Mouse (Mus musculus) cerebellum, postnatal 10 days (tissue): ENCODE data around the gene Gm20696.

Source experiments
- DNase-seq, 2 experiments: peaks; one replicate each; pipeline ENCODE4 v3.0.0; 2021; ENCODE audit warnings: mixed read lengths in 2 of 2

Gene Gm20696

DNA sequence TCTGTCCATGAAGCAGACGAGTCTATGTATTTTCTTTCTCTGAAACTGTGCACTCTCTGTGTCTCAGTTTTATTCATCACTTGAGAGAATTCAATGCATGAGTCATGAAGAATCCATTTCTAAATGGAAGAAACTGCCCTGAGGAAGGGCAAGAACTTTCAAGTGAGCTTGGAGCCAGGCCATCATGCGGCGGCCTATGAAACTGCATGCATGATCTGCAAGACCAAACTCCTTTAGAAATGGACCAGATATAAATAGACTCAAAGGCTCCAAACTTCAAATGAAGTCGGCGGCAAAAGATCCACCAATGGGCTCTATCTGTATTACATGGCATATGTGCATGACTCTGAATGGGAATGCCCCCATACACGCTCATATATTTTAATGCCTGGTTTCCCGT lies 321.6 kb downstream of the Gm20696 start:
- DNase-seq: no peak

DNA sequence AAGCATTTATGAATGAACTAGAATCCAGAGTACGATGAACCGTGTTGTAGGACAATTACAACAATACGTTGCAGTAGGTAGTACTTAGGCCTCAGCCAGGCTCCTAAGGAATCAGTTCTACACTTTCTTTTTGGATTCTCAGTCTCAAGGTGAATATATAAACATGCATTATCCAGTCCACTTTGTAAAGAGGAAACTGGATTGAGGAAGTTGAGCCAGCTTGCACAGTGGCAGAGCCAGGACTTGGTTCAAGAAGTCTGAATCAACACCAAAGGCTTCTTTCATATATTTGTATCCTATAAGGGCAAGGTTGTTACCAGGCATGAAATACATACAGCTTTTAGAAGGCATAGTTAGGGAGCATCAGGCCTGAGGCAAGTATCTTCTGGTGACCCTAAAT lies 322.2 kb downstream of the Gm20696 start:
- no peak for DNase-seq

DNA sequence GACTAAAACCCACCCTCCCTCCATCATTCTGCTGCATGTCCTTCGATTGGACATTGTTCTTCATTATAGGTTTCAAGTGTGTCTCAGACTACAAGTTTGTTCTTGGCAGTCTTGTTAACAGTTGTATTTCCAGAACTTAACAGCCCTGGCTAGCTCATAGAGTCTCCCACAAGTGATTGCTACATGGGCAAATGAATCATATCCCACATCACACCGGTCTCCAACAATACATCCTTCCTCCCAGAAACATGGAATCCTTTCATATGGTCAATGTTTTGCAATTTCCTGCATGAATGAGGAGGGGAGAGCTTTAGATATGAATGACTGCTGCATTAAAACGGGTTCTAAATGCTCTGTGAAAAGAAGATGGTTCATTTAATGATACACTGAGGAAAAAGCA lies 322.8 kb downstream of the Gm20696 start:
- no peak for DNase-seq

- no peak for DNase-seq
These were observed 324.2 kb downstream of the Gm20696 start for GRCm38 (mm10) chr6:99342416-99342815.

DNA sequence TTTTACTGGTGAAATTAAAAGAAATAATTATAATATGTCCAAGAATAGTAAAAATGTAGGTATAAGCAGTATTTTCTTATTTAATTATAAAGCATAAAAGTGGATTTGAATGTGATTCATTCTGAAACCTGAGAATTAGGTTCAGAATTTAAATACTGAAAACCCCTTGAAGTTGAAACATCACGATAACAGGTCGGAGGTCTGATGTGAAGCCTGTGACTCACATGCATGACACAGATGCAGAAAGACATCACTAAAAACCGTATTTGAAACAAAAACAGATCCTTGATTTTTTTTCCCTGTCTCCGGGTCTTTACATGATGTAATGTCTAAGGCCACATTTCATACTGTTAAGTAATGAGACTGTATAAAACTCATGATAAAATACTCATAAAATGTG lies 325.7 kb downstream of the Gm20696 start:
- DNase-seq: no peak

DNA sequence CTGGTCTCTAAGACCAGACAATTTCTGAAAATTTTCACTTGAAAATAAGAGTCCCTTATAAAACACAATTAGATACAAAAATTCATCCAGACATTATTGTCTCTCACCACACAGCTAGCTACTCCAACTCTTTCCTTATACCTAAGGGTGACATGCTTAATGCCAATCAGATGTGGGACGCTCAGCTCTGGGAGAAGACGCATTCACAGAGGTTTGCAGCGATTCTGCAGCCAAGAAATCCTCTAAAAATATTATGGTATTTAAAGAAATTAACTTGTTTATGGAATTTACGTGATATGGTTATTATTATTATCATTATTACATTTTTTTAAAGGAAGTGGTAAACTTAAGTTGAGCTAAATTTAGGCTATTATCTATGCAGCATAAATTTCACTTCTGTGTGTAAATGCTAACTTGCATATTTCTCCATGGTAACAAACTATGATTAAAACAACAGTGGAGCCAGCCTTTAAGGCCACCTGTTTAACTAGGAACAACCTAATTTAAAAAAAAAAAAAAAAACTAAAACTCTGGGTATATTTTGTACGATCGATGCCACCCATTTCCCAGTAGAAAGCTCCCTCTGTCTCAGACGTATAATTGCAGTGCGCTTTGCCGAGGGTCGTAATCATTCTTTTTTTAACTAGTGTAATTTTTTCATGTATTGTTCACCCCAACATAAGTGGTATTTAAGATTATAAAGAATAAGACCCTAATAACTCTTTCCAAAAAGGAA lies 326.4 kb downstream of the Gm20696 start:
- no peak for DNase-seq

GRCm38 (mm10) chr6:99339343-99339620 lies 327.3 kb downstream of the Gm20696 start:
- no peak for DNase-seq

- DNase-seq: no peak
These were observed 327.8 kb downstream of the Gm20696 start for GRCm38 (mm10) chr6:99338593-99339342.

- DNase-seq: no peak
These were observed 328.4 kb downstream of the Gm20696 start for GRCm38 (mm10) chr6:99338174-99338573.

DNA sequence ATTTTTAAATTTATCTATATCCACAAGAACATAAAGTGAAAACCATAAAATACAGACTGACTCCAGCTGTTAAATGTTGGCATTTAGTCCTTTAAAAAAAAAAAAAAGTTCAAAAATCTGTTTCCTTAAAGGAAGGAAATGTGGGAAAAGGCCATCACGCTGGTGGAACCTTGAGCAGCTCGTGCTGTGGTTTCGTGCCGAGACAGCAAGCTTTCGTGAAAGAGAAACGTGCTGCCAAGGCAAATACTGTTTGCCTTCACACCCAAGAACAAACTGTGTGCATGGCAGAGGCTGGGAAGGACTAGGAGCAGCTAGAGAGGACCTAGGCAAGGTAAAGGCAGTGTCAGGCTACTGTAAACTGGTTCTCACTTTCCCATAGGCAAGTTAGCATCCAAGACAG lies 329.0 kb downstream of the Gm20696 start:
- no peak for DNase-seq

DNA sequence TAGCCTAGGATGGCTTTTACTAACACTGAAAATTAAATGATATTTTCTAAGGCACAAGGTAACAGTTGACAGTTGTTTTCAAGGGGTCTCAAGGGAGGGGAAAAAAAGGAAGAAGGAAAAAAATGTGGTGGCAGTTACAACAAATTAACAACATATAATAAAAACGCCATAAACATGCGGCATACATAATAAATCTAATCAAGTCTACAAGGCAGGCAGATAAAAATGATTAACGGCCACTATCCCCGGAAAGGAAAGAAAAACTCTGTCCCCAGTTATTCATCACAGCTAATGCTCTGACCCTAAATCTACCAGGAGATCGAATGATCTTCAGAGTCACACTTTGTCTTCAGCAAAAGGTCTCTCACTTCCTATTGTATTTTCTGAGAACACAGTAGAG lies 330.4 kb downstream of the Gm20696 start:
- DNase-seq: no peak

DNA sequence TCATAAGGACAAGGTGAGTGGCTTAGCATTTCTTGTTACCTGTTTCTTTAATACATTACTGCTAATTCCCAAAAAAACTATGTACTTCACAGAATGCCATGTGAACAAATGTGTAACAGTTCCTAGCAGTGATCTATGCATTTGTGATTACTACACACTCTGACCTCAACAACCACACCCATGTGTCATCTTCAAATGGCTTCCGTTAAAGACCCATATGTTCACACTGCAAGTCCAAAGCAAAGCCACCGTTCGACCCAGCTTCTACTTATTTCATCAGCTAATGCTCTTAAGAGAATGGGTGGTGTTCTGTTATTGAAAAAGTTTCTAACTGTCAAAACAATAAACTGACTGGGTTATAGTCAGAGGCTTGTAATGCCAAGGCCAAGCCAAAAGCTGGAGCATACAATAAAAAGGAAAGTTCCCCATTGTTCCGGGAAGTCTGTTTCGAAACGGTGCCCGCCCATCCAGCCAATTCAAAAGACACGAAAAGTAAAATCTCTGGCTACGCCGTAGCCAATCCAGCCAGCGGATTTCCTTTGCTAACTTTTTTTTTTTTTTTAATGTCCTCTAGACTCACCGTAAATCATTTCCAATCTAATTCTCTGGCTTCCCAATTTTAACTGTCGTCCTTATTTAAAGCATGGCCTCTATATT lies 331.3 kb downstream of the Gm20696 start:
- no peak for DNase-seq

DNA sequence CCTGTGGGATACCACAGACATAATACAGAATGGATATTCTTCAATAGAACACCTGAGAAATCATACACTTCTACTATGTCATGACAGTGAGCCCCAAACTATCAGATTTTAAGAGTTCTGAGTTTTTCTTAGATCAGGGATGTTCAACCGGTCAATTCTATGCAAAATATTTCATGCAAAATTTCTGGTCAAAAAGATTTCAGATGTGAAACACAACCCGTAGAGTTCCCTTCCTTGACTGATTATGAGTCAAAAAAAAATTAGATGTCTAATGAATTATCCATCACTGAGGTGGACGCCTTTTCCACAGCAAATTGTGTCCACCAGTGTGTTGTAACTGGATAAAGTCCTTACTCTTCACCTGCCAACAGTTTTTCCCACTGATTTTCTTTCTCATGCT lies 332.3 kb downstream of the Gm20696 start:
- DNase-seq: no peak

- DNase-seq: no peak
These were observed 333.5 kb downstream of the Gm20696 start for GRCm38 (mm10) chr6:99333127-99333526.

GRCm38 (mm10) chr6:99330169-99330568 lies 336.4 kb downstream of the Gm20696 start:
- no peak for DNase-seq

DNA sequence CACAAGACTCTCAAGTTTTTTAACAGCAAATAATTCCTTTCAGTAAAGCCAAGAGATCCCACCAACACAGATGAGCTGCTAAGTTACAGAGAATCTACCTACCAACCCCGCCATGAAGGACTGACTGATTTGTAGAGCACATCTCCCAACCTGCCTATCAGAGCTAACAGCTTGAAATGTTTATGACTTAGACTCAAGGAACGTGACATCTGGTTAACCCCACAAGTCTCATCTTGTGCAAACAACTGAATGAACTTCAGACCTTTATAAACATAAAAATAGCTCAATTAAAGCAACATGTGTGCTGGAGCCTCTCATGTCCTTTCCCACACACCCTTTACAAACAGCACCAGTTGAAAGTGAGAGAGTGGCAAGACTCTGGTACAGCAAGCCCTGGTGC lies 338.0 kb downstream of the Gm20696 start:
- DNase-seq: no peak

- no peak for DNase-seq
These were observed 338.5 kb downstream of the Gm20696 start for GRCm38 (mm10) chr6:99328146-99328545.

DNA sequence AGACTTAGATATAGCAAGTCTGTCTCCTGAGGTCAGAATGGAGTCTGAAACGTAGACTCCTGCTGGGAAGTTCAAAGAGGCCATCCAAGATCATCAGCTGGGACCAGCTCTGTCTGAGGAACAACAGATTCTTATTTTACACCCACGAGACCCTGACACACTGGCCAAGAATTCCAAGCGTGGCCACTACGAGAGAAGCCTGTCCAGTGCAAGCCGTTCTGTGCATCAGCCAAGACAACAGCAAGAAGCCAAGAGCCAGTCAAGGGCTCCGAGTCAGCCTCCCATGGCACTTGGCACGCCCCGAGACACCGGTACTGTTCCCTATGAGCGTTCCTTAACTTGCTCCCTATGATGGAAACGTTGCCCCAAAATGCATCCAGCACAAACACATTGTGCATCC lies 338.9 kb downstream of the Gm20696 start:
- DNase-seq: peak; percentile 31 to 59

GRCm38 (mm10) chr6:99325881-99326280 lies 340.7 kb downstream of the Gm20696 start:
- DNase-seq: no peak

DNA sequence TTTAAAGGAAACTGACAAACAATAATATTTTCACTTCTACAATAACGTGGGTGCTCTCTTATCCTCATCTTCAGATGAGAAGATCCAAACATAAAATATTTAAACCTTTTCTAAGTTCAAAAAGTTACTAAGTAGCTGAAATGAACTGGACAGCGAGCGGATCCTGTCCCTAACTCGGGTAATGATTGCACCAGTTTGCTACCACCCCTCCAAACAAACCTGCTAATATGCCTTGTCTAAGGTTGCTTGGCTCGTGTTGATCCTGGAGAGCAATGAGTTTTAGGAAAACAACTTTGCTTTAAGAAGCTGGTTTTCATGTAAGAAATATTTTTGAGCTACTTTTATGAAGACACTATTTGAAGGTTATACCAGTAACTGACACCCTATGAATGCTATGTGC lies 341.1 kb downstream of the Gm20696 start:
- no peak for DNase-seq

GRCm38 (mm10) chr6:99322132-99322904 lies 344.3 kb downstream of the Gm20696 start:
- DNase-seq: no peak

DNA sequence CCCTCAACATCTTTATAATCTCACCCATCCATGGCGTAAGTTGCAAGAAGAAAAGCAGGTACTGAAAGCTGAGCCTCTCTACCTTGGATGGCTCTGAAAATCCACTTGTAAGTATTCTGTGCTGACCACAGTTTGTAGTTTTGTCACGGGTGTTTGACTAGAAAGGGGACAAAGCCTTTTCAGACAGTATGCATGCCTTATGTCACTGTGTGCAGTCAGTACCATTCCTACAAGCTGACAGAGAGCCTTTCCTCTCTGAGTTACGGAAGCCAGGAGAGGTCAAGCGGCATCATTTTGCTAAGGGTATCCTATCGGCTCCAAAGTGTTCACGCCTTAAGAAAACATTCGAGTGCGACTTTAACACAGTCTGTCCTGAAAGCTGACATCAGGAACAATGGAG lies 346.2 kb downstream of the Gm20696 start:
- no peak for DNase-seq
